Mouse (Mus musculus) gastrocnemius, postnatal 4 days (tissue): ENCODE measurements at regions not wholly inside any gene's neighbourhood (a gene's known extent, or its start where the extent isn't known, plus 50 kb on each side); places are given as distances from the start of the nearest gene placed in this dataset.

Experiments
- DNase-seq, 2 experiments: peaks; one replicate each; pipeline ENCODE4 v3.0.0; 2021 to 2022; ENCODE audit warnings: low spot score in 2 of 2, mixed read lengths in 2 of 2

DNA sequence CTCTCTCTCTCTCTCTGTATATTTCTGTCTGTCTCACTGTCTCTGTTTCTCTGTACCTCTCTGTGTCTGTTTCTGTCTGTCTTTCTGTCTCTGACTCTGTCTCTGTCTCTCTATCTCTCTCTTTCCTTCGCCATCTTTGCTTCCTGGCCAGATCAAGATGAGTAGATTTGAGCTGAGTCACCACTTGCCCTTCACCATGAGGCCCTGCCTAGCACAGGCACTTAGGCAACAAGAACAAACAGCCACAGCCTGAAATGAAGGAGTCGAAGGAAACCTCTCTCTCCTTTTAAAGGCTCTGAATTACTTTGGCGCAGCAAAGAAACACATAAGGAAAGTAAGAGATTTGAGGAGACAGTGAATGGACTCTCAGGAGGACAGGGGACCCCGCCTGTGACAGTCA lies 69.4 kb upstream of the Clint1 start:
- DNase-seq = no peak

DNA sequence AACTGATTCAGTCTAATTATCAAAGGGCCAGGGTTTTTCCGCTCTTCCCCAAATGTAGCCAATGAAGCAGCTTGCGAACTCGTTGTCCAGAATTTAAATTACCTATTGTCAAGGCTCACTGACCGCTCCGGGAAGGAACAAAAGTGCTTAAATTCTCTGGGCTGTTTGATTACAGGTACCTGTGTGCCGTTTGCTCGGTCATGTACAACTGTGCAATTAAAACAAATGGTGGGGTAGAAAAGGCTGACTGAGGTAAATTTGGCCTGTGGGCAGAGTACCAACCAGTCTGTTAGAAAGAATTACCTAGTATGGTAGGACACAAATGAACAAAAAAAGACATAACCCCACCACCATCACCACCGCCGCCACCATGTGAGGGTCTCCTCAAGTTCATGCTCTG lies 66.0 kb upstream of the Clint1 start:
- DNase-seq = no peak

DNA sequence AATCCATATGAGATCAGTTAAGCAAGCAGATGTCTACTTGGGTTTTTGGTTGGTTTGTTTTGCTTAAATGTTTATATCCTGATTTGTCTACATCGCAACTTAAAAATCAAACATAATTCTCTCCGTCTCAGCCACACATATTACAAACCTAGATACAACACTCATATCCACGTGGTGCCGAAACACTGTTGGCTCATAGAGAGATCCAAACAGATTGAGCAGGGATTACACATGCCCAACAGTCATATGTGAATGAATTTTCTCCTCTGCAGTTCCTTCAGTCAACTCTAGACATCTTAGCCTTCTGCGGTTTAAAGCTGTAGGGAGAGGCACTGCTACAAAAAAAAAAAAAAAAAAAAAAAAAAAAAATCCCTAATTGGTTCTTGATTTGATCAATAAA lies 64.4 kb upstream of the Clint1 start:
- DNase-seq = no peak

DNA sequence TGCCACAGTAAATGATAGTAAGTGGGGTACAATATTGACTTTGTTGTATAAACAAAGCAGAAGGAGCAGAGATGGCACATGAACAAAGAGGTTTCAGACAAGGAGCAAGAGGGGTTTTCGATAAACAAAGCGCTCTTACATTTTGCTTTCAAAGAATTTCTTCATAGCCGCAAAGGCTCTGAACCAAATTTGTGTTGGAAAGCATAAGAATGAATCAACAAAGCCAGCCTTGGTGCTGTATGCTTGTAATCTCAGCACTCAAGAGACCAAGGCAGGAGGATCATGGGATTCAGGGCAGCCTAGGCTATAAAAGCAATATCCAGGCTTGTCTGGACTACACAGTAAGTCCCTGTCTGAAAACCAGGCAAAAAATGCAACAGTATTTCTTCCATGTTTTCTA lies 62.0 kb upstream of the Clint1 start:
- no peak for DNase-seq

DNA sequence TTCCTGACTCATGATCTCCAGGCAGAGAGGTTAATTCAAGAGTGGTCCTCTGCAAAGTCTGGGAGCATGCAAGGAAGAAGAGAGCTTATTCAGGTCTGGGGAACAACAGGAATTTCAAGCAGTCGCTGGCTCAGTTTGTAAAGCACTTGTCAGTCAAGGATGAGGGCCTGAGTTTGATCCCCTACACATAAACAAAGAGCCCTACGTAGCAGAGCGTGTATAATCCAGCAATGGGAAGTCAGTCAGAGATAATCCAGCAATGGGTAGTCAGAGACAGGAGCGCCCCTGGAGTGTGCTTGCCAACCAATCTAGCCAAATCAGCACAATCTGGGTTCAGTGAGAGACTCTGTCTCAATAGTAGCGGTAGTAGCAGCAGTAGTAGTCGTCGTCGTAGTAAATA lies 61.3 kb upstream of the Clint1 start:
- DNase-seq = no peak

DNA sequence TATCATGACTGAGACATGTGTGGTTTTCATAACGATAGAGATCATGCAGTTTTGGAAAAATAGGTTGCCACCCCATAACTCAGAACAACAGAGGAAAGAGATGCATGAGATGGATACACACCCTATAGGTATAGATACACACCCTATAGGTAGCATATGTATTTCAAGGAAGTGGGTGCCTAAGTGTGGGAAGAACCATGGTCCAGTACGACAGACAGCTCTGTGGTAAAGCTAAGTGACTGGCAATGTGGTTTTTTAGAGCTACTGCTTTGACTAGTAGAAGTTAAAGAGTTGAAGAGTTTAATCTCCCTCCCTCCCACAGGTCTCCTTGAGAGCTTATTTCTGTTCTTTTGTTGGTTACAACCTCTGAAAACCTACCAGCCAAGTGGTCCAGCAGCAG lies 60.2 kb upstream of the Clint1 start:
- DNase-seq = no peak

DNA sequence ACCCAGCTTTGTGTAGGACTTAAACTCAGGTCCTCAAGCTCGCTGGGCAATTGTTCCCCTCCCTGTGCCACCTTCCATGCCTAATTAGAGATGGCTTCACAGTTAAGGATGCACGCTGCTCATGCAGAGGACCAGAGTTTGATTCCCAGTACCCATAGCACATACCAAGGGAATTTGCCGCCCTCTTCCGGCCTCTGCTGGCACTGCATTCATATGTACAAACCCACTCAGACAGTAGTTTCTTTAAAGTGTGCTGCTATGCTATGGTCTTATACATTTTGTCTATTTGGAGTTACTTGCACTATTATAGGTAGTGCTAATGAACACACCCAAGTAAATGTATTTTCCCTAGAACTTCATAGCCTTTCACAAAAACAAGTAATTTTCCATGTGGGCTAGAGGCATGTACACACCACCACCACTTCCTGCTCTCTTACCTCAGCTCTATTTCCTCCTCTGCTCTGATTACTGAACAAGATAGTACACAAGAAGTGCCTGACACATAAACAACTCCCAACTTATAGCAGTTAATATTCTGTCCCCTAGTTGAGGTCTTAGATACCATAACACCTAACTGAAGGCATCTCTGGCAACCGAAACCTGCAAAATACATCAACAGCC lies 57.4 kb upstream of the Clint1 start:
- no peak for DNase-seq

DNA sequence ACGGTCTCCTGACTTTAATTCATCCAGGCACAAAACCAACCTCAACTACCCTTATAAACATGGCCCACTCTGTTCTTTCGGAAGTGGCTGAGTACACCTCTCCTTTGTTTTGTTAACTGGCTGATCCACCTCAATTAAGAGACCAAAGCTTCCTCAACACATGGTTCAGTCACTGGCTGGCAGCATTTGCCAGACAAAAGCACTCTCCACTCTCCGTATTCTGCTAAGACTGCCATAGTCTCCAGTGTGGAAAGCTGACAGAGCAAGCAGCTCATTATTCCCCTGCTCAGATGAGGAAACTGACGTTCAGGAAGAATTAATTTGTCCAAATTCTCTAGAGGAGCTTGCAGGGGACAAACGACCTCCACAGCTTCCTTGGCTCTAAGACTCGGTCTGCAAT lies 56.5 kb upstream of the Clint1 start:
- no peak for DNase-seq

DNA sequence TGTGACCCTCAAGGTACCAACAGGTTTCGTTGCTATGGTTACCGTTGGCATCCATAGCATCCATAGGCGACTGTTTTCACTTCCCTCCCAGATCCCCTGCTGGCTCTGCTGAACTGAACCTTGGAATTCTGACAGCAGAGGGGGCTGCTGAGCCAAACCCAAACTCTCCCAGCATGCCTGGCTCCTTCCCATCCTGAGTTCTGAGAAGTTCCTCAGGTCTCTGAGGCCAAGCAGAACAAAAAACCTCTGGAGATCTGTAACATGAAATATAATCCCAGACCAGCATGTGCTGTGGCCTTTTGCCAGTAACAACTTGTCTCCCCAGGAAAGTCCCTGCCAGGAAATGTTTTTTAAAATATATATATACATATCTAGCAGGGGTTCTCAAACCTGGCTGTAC lies 56.1 kb upstream of the Clint1 start:
- DNase-seq = peak; percentile 29 to 75

DNA sequence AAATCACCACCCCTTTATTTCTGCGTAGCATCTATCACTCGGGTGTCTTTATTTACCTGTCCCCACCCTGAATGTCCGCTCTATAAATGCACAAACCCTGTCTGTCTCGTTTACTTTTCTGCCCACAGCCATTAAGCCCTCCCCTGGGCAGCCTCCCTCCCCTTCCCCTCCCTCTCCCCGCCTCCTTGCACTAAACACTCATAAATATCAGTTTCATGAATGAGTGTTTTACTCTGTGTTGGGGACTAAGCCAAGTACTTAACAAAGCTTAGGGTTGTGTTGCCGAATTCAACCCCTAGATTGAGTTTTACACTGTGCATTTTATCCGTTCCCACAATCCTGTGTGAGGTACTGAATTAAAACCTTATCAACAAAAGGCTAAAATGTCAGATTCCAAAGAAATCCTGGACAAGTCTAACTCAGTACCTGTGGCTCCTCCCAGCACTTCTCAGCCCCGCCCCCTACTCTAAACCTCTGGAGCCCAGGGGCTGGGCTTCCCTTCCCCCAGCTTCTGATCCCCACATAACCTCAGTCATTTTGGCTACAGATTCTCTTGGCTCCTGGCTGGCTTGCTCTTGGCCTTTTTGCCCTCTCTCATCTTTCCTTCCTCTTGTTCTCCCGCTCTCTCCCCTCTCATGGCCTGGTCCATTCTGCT lies 52.0 kb upstream of the Clint1 start:
- no peak for DNase-seq
